Mouse (Mus musculus) left cerebral cortex, adult 9 months (tissue): ENCODE results near the gene Hist1h4d.
A peak's percentile ranks its signal among the peaks of the same experiment; 100 is the strongest.

ENCODE experiments used
- DNase-seq, 2 experiments: peaks; one replicate each; pipeline ENCODE4 v3.0.0; 2022; ENCODE audit warnings: low spot score in 2 of 2

The Hist1h4d gene

GRCm38 (mm10) chr13:23593051-23593770 is 11.8 kb downstream of the Hist1h4d start:
- DNase-seq = no peak

- no peak for DNase-seq
Observed at GRCm38 (mm10) chr13:23595185-23595584, 13.8 kb downstream of the Hist1h4d start.

DNA sequence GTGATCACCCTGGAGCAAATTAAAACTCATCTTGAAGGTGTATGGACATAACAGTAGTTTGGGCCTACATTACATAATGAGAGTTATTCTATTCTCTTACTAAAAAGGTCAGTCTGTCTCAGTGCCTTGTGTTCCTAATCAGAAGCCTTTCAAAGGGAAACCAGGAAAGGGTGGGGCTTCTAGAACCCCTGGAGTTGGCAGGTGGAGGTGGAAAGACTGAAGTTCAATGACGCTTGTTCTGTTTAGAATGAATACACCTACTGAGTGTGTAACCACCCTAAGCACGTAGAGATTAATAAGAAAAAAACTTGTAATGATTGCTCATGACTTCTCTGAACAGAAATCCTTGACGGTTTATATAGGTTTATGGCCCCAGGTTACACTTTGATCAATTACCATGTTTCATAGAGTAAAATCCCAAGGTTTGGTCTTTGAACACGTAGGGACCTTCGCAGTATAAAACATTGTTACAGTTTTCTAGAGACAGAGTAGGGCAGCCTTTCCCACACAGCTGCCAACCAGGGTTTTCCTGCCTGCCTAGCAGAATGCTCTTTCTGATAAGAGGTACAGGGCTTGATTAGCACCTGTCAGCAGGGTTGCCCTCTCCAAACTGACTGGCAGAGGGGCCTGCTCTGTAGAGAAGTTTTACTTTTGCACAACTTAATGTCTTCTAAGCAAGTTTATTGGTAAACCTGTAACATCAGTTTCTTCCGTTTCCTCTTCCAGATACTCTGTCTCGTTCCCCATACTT is 14.4 kb downstream of the Hist1h4d start:
- no peak for DNase-seq

DNA sequence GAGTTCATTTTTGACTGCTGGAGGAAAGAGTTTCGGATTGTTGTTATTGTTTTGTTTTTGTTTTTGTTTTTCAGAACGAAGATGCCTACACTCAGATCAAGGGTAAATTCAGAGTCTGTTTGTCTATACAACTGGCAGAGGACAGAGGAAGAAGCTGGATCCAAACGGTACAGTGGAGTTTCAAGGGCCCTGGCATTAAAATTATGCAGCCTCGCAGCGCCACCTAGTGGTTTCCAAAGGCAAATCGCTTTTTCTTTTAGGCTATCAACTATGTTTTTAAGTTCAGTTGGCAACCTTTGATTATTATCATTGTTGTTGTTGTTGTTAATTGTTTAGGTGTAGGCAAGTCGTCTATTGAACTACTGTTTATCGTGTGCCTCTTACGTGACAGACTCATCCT is 16.6 kb downstream of the Hist1h4d start:
- DNase-seq = peak in 1 of 2 experiments; percentile 61

- DNase-seq = no peak
Observed at GRCm38 (mm10) chr13:23603182-23603699, 21.8 kb downstream of the Hist1h4d start.

DNA sequence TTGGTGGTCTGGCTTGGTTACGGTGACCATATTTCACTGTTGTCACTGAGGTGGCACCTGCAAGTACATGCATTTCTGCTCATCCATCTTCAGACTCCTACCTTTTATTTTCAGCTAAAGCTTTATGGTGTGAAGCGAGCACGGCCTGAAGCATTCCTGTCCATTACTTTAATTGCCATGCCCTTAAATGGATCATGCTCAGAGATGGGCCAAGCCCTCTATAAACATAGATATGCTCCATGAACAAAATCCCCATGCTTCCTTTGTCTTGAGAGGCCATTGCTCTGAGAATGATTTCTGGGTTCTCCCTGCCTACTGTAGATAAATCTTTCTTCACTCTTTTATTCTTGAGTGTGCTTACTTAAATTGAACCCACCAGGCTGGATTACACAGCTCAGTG is 23.1 kb downstream of the Hist1h4d start:
- DNase-seq = no peak

DNA sequence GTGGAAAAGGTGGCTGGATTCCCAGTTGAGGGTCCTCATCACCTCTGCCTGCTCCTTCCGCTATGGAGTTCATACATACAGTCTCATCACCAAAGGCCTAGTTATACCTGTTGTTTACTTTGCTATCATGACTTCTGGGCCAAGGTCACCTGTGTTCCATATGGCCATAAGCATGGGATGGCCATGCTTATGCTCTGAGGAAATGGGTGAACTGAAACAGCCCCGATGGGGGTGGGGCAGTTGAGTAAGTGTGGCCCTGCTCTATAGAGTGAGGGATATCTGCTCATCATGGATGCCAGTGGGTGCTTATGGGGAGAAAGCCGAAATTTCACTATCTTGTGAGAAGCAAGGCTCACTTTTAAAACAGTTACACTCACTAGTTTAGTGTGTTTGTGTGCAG is 23.7 kb downstream of the Hist1h4d start:
- no peak for DNase-seq

DNA sequence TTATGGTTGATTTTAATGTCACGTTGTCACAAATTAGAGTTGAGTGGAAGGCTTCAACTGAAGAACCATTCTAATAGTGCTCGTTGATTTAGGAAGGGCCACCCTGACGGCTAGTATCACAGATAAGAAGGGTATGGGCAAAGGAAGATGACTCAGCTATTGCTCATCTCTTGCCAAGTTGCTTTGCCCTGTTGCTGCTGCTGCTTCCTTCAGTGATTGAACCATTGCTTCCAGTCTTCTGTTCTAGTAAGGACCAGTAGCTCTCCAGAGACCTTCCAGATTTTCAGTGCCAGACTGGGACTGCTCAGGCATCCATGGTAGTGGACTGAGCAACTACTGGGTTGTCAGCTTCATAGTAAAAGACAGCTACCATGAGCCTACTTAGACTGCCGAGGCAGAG is 27.8 kb downstream of the Hist1h4d start:
- DNase-seq = no peak

DNA sequence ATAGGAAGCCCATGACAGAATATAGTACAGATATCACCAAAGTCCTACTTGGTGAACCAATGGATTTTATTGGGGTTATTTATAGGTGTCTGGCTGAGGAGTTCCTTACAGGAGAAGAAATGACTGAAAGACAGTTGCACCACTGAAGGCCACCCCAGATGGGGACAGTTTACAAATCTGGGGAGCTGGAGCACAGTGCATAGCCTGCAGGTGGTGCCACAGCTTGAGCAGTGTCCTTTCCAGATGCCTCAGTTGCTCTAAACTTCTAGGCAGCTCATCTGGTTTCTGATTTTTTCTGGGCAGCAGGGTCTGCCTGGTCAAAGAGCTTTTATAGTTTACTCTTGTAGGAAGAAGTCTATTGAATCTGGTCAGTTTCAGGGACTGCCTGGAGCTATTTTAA is 28.4 kb downstream of the Hist1h4d start:
- DNase-seq = no peak

GRCm38 (mm10) chr13:23610393-23610792 is 29.0 kb downstream of the Hist1h4d start:
- DNase-seq = no peak

- no peak for DNase-seq
Observed at GRCm38 (mm10) chr13:23611638-23612037, 30.2 kb downstream of the Hist1h4d start.

GRCm38 (mm10) chr13:23620056-23620732 is 38.8 kb downstream of the Hist1h4d start:
- no peak for DNase-seq

GRCm38 (mm10) chr13:23620733-23621531 is 39.5 kb downstream of the Hist1h4d start, which contains the start of gene Hist1h2be:
Hist1h2be (minus strand) TSS chr13:23621124.
- DNase-seq = peak; percentile 79 to 83

GRCm38 (mm10) chr13:23621532-23622174 is 40.3 kb downstream of the Hist1h4d start:
- peak; percentile 61 to 70 for DNase-seq

GRCm38 (mm10) chr13:23622175-23622671 is 40.8 kb downstream of the Hist1h4d start, which contains the start of gene Hist1h1e:
Hist1h1e (minus strand) TSS chr13:23622558.
- DNase-seq = peak; percentile 50 to 87

DNA sequence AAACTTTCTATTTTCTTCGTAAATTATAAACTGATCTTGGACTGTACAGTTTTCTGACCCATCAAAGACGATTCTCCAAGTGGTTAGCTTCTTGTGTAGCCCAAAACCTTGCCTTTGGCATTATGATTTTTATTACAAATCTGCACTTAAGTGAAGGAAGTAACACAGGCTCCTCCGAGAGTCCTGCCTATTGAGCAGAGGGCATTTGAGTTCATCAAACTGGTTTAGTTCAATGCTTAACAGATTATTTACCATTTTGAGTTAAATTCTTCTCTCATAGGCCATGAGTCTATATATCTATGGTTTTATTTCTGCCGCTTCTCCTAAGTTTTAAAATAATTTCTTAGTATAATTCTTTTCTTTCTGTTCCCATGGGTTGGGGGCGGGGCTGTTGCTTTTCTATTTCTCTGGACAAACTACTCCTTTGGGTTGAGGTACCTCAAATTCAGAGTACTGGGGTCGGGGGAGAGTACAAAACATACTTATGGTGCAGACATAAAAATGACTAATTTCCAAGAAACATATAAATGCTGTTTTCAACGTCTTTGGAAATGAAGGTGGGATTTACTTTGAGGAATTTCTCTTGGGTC is 41.6 kb downstream of the Hist1h4d start:
- DNase-seq = no peak

DNA sequence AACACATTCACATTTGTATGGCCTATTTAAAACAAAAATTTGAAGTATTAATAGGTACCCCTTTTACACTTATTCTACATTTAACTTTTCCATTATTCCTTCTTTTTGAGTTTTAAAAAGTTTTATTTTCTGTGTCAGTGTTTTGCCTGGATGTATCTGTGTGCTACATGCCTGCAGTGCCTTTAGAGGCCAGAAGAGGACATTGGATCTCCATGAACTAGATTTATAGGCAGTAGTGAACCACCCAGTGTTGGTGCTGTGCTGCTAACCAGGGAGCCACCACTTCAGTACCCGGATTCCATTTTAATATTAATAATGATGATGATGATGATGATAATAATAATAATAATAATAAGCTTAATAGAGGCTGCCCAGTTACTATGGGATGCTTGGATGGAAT is 49.3 kb downstream of the Hist1h4d start:
- no peak for DNase-seq
